Mouse (Mus musculus) spleen, adult 18-20 months (tissue): ENCODE results near the gene Gm10717.
"Not testable (repeated sequence)": the region's sequence is repeated elsewhere in the genome, so short reads cannot be mapped to it uniquely, and the experiment has no call there.

ENCODE experiments used
- DNase-seq, 2 experiments: peaks; one replicate each; pipeline ENCODE4 v3.0.0; 2022; ENCODE audit warnings: mixed read lengths in 2 of 2

Gene Gm10717

DNA sequence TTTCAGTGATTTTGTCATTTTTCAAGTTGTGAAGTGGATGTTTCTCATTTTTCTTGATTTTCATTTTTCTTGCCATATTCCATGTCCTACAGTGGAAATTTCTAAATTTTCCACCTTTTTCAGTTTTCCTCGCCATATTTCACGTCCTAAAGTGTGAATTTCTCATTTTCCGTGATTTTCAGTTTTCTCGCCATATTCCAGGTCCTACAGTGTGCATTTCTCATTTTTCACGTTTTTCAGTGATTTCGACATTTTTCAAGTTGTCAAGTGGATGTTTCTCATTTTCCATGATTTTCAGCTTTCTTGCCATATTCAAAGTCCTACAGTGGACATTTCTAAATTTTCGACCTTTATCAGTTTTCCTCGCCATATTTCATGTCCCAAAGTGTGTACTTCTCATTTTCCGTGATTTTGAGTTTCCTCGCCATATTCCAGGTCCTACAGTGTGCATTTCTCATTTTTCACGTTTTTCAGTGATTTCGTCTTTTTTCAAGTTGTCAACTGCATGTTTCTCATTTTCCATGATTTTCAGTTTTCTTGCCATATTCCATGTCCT, at the start of gene Gm10717:
TSS of gene Gm10717 (plus strand) at position 506 of the 556 bp plus-strand sequence.
- peak in 1 of 2 experiments; percentile 11 for DNase-seq

DNA sequence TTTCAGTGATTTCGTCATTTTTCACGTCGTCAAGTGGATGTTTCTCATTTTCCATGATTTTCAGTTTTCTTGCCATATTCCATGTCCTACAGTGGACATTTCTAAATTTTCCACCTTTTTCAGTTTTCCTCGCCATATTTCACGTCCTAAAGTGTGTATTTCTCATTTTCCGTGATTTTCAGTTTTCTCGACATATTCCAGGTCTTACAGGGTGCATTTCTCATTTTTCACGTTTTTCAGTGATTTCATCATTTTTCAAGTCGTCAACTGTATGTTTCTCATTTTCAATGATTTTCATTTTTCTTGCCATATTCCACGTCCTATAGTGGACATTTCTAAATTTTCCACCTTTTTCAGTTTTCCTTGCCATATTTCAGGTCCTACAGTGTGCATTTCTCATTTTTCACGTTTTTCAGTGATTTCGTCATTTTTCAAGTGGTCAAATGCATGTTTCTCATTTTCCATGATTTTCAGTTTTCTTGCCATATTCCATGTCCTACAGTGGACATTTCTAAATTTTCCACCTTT, 24.7 kb upstream of the Gm10717 start, which contains the start of gene Gm10722:
TSS of gene Gm10722 (plus strand) at position 478 of the 528 bp plus-strand sequence.
- peak in 1 of 2 experiments; percentile 3 for DNase-seq

DNA sequence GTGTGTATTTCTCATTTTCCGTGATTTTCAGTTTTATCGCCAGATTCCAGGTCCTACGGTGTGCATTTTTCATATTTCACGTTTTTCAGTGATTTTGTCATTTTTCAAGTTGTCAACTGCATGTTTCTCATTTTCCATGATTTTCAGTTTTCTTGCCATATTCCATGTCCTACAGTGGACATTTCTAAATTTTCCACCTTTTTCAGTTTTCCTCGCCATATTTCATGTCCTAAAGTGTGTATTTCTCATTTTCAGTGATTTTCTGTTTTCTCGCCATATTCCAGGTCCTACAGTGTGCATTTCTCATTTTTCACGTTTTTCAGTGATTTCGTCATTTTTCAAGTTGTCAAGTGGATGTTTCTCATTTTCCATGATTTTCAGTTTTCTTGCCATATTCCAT, 24.2 kb upstream of the Gm10717 start:
- not testable (repeated sequence) for DNase-seq

DNA sequence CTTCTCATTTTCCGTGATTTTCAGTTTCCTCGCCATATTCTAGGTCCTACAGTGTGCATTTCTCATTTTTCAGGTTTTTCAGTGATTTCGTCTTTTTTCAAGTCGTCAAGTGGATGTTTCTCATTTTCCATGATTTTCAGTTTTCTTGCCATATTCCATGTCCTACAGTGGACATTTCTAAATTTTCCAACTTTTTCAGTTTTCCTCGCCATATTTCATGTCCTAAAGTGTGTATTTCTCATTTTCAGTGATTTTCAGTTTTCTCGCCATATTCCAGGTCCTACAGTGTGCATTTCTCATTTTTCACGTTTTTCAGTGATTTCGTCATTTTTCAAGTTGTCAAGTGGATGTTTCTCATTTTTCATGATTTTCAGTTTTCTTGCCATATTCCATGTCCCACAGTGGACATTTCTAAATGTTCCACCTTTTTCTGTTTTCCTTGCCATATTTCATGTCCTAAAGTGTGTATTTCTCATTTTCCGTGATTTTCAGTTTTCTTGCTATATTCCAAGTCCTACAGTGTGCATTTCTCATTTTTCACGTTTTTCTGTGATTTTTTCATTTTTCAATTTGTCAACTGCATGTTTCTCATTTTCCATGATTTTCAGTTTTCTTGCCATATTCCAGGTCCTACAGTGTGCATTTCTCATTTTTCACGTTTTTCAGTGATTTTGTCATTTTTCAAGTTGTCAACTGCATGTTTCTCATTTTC, 23.1 kb upstream of the Gm10717 start:
- peak; percentile 39 to 74 for DNase-seq

DNA sequence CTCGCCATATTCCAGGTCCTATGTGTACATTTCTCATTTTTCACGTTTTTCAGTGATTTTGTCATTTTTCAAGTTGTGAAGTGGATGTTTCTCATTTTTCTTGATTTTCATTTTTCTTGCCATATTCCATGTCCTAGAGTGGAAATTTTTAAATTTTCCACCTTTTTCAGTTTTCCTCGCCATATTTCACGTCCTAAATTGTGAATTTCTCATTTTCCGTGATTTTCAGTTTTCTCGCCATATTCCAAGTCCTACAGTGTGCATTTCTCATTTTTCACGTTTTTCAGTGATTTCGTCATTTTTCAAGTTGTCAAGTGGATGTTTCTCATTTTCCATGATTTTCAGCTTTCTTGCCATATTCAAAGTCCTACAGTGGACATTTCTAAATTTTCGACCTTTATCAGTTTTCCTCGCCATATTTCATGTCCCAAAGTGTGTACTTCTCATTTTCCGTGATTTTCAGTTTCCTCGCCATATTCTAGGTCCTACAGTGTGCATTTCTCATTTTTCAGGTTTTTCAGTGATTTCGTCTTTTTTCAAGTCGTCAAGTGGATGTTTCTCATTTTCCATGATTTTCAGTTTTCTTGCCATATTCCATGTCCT, 22.3 kb upstream of the Gm10717 start, which contains the start of gene Gm11168:
TSS of gene Gm11168 (plus strand) at position 553 of the 603 bp plus-strand sequence.
- DNase-seq, result not testable (repeated sequence)

DNA sequence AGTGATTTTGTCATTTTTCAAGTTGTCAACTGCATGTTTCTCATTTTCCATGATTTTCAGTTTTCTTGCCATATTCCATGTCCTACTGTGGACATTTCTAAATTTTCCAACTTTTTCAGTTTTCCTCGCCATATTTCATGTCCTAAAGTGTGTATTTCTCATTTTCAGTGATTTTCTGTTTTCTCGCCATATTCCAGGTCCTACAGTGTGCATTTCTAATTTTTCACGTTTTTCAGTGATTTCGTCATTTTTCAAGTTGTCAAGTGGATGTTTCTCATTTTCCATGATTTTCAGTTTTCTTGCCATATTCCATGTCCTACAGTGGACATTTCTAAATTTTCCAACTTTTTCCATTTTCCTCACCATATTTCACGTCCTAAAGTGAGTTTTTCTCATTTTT, 19.0 kb upstream of the Gm10717 start:
- not testable (repeated sequence) for DNase-seq

DNA sequence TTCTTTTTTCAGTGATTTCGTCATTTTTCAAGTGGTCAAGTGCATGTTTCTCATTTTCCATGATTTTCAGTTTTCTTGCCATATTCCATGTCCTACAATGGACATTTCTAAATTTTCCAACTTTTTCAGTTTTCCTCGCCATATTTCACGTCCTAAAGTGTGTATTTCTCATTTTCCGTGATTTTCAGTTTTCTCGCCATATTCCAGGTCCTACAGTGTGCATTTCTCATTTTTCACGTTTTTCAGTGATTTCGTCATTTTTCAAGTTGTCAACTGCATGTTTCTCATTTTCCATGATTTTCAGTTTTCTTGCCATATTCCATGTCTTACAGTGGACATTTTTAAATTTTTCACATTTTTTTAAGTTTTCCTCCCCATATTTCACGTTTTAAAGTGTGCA, 18.6 kb upstream of the Gm10717 start:
- peak; percentile 24 to 72 for DNase-seq

DNA sequence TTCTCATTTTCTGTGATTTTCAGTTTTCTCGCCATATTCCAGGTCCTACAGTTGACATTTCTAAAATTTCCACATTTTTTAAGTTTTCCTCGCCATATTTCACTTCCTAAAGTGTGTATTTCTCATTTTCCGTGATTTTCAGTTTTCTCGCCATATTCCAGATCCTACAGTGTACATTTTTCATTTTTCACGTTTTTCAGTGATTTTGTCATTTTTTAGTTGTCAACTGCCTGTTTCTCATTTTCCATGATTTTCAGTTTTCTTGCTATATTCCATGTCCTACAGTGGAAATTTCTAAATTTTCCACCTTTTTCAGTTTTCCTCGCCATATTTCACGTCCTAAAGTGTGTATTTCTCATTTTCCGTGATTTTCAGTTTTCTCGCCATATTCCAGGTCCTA, 17.9 kb upstream of the Gm10717 start:
- DNase-seq, result not testable (repeated sequence)

DNA sequence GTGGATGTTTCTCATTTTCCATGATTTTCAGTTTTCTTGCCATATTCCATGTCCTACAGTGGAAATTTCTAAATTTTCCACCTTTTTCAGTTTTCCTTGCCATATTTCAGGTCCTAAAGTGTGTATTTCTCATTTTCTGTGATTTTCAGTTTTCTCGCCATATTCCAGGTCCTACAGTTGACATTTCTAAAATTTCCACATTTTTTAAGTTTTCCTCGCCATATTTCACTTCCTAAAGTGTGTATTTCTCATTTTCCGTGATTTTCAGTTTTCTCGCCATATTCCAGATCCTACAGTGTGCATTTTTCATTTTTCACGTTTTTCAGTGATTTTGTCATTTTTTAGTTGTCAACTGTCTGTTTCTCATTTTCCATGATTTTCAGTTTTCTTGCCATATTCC, 15.9 kb upstream of the Gm10717 start:
- not testable (repeated sequence) for DNase-seq

DNA sequence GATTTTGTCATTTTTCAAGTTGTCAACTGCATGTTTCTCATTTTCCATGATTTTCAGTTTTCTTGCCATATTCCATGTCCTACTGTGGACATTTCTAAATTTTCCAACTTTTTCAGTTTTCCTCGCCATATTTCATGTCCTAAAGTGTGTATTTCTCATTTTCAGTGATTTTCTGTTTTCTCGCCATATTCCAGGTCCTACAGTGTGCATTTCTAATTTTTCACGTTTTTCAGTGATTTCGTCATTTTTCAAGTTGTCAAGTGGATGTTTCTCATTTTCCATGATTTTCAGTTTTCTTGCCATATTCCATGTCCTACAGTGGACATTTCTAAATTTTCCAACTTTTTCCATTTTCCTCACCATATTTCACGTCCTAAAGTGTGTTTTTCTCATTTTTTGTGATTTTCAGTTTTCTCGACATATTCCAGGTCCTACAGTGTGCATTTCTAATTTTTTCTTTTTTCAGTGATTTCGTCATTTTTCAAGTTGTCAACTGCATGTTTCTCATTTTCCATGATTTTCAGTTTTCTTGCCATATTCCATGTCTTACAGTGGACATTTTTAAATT, 13.1 kb upstream of the Gm10717 start:
- DNase-seq, result not testable (repeated sequence)

DNA sequence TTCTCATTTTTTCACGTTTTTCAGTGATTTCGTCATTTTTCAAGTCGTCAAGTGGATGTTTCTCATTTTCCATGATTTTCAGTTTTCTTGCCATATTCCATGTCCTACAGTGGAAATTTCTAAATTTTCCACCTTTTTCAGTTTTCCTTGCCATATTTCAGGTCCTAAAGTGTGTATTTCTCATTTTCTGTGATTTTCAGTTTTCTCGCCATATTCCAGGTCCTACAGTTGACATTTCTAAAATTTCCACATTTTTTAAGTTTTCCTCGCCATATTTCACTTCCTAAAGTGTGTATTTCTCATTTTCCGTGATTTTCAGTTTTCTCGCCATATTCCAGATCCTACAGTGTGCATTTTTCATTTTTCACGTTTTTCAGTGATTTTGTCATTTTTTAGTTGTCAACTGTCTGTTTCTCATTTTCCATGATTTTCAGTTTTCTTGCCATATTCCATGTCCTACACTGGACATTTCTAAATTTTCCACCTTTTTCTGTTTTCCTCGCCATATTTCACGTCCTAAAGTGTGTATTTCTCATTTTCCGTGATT, 12.4 kb upstream of the Gm10717 start, which contains the start of gene Gm10721:
TSS of gene Gm10721 (plus strand) at position 408 of the 547 bp plus-strand sequence.
- DNase-seq, result not testable (repeated sequence)

DNA sequence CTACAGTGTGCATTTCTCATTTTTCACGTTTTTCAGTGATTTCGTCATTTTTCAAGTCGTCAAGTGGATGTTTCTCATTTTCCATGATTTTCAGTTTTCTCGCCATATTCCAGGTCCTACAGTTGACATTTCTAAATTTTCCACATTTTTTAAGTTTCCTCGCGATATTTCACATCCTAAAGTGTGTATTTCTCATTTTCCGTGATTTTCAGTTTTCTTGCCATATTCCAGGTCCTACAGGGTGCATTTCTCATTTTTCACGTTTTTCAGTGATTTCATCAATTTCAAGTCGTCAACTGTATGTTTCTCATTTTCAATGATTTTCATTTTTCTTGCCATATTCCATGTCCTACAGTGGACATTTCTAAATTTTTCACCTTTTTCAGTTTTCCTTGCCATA, 9.9 kb upstream of the Gm10717 start, which contains the start of gene Gm10720:
TSS of gene Gm10720 (plus strand) at position 301 of the 400 bp plus-strand sequence.
- DNase-seq, result not testable (repeated sequence)

DNA sequence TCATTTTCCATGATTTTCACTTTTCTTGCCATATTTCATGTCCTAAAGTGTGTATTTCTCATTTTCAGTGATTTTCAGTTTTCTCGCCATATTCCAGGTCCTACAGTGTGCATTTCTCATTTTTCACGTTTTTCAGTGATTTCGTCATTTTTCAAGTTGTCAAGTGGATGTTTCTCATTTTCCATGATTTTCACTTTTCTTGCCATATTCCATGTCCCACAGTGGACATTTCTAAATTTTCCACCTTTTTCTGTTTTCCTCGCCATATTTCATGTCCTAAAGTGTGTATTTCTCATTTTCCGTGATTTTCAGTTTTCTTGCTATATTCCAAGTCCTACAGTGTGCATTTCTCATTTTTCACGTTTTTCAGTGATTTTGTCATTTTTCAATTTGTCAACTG, 9.3 kb upstream of the Gm10717 start:
- DNase-seq, result not testable (repeated sequence)

DNA sequence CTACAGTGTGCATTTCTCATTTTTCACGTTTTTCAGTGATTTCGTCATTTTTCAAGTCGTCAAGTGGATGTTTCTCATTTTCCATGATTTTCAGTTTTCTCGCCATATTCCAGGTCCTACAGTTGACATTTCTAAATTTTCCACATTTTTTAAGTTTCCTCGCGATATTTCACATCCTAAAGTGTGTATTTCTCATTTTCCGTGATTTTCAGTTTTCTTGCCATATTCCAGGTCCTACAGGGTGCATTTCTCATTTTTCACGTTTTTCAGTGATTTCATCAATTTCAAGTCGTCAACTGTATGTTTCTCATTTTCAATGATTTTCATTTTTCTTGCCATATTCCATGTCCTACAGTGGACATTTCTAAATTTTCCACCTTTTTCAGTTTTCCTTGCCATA, 8.1 kb upstream of the Gm10717 start, which contains the start of gene Gm10719:
TSS of gene Gm10719 (plus strand) at position 301 of the 400 bp plus-strand sequence.
- not testable (repeated sequence) for DNase-seq

DNA sequence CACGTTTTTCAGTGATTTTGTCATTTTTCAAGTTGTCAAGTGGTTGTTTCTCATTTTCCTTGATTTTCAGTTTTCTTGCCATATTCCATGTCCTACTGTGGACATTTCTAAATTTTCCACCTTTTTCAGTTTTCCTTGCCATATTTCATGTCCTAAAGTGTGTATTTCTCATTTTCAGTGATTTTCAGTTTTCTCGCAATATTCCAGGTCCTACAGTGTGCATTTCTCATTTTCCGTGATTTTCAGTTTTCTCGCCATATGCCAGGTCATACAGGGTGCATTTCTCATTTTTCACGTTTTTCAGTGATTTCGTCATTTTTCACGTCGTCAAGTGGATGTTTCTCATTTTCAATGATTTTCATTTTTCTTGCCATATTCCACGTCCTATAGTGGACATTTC, 6.3 kb upstream of the Gm10717 start:
- DNase-seq, result peak; percentile 62 to 84

DNA sequence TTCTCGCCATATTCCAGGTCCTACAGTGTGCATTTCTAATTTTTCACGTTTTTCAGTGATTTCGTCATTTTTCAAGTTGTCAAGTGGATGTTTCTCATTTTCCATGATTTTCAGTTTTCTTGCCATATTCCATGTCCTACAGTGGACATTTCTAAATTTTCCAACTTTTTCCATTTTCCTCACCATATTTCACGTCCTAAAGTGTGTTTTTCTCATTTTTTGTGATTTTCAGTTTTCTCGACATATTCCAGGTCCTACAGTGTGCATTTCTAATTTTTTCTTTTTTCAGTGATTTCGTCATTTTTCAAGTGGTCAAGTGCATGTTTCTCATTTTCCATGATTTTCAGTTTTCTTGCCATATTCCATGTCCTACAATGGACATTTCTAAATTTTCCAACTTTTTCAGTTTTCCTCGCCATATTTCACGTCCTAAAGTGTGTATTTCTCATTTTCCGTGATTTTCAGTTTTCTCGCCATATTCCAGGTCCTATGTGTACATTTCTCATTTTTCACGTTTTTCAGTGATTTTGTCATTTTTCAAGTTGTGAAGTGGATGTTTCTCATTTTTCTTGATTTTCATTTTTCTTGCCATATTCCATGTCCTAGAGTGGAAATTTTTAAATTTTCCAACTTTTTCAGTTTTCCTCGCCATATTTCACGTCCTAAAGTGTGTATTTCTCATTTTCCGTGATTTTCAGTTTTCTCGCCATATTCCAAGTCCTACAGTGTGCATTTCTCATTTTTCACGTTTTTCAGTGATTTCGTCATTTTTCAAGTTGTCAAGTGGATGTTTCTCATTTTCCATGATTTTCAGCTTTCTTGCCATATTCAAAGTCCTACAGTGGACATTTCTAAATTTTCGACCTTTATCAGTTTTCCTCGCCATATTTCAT, 5.1 kb upstream of the Gm10717 start:
- DNase-seq, result peak; percentile 22 to 24

DNA sequence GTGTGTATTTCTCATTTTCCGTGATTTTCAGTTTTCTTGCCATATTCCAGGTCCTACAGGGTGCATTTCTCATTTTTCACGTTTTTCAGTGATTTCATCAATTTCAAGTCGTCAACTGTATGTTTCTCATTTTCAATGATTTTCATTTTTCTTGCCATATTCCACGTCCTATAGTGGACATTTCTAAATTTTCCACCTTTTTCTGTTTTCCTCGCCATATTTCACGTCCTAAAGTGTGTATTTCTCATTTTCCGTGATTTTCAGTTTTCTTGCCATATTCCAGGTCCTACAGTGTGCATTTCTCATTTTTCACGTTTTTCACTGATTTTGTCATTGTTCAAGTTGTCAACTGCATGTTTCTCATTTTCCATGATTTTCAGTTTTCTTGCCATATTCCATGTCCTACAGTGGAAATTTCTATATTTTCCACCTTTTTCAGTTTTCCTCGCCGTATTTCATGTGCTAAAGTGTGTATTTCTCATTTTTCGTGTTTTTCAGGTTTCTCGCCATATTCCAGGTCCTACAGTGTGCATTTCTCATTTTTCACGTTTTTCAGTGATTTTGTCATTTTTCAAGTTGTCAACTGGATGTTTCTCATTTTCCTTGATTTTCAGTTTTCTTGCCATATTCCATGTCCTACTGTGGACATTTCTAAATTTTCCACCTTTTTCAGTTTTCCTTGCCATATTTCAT, 2.8 kb upstream of the Gm10717 start:
- DNase-seq, result peak in 1 of 2 experiments; percentile 29

DNA sequence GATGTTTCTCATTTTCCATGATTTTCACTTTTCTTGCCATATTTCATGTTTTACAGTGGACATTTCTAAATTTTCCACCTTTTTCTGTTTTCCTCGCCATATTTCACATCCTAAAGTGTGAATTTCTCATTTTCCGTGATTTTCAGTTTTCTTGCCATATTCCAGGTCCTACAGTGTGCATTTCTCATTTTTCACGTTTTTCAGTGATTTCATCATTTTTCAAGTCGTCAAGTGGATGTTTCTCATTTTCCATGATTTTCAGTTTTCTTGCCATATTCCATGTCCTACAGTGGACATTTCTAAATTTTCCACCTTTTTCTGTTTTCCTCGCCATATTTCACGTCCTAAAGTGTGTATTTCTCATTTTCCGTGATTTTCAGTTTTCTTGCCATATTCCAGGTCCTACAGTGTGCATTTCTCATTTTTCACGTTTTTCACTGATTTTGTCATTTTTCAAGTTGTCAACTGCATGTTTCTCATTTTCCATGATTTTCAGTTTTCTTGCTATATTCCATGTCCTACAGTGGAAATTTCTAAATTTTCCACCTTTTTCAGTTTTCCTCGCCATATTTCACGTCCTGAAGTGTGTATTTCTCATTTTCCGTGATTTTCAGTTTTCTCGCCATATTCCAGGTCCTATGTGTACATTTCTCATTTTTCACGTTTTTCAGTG, 1.8 kb upstream of the Gm10717 start, which contains the start of gene Gm10718:
TSS of gene Gm10718 (plus strand) at position 236 of the 673 bp plus-strand sequence.
- DNase-seq, result not testable (repeated sequence)

DNA sequence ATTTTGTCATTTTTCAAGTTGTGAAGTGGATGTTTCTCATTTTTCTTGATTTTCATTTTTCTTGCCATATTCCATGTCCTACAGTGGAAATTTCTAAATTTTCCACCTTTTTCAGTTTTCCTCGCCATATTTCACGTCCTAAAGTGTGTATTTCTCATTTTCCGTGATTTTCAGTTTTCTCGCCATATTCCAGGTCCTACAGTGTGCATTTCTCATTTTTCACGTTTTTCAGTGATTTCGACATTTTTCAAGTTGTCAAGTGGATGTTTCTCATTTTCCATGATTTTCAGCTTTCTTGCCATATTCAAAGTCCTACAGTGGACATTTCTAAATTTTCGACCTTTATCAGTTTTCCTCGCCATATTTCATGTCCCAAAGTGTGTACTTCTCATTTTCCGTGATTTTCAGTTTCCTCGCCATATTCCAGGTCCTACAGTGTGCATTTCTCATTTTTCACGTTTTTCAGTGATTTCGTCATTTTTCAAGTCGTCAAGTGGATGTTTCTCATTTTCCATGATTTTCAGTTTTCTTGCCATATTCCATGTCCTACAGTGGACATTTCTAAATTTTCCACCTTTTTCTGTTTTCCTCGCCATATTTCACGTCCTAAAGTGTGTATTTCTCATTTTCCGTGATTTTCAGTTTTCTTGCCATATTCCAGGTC, 1.1 kb upstream of the Gm10717 start:
- DNase-seq, result peak; percentile 39 to 62
